Comparison of ENCODE assay signal across 26 mouse cellular contexts in the genomic region with DNA sequence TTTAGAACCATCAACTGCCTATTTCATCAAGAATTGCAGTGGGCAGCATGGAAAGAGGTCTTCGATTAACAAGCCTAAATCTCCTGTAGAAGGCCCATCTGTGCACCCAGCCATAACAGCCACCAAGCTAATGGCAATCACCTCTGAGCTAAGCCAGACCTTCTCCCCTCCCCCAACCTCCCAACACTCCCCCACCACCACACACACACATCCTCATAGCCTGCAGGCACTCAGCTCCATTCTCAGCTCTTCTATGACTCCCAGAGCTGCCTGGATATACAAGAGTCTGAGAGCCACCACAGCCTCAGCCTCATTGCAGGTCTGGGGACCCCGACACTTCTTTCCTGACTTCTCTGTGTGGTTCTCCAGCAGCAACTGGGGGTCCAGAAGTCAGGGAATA. TPM values are rescaled to one million over a fixed set of nuclear protein-coding genes. Genes with fewer than 3 reads are reported as not detected.
"Had no signal": no experiment of that assay in that cellular context is flagged by ENCODE, and none has a peak within 500 bp of the region (broad histone marks: within the 10 kb centered on the region; RNA-seq: fewer than 3 reads in every experiment).

No protein-coding gene starts in this region.

- H3K27ac ChIP-seq: heart, adult 2 months; hindbrain, embryonic 13.5 days; hindbrain, embryonic 15.5 days; hindbrain, postnatal 0 days; kidney, embryonic 15.5 days; kidney, postnatal 0 days; limb, embryonic 13.5 days; limb, embryonic 15.5 days; liver, embryonic 12.5 days had no signal

- DNase-seq: gastrocnemius, postnatal 14 days; gastrocnemius, postnatal 36 days; heart, adult 11 months; heart, adult 2 months; heart, postnatal 10 days; heart, postnatal 36 days; kidney, adult 11 months; kidney, adult 2 months; kidney, adult 9 months; kidney, postnatal 14 days; kidney, postnatal 36 days; layer of hippocampus, adult 9-11 months; layer of hippocampus, postnatal 36 days; left cerebral cortex, postnatal 4 days had no signal

- H3K4me3 ChIP-seq: heart, adult 2 months; heart, embryonic 12.5 days; hindbrain, embryonic 13.5 days; hindbrain, embryonic 15.5 days; kidney, embryonic 15.5 days; limb, embryonic 13.5 days; limb, embryonic 15.5 days; liver, embryonic 12.5 days had no signal

- H3K4me2 ChIP-seq: heart, embryonic 12.5 days; hindbrain, embryonic 13.5 days; hindbrain, embryonic 15.5 days; kidney, embryonic 15.5 days; limb, embryonic 13.5 days; limb, embryonic 15.5 days; liver, embryonic 12.5 days had no signal

- H3K9ac ChIP-seq: heart, embryonic 12.5 days; hindbrain, embryonic 13.5 days; hindbrain, embryonic 15.5 days; kidney, embryonic 15.5 days; limb, embryonic 13.5 days; limb, embryonic 15.5 days; liver, embryonic 12.5 days had no signal

- ATAC-seq: hindbrain, postnatal 0 days; intestine, embryonic 16.5 days; liver, embryonic 12.5 days had no signal

- H3K9me3 ChIP-seq: hindbrain, embryonic 15.5 days; limb, embryonic 15.5 days had no signal

- H3K27me3 ChIP-seq: heart, embryonic 12.5 days; hindbrain, embryonic 13.5 days; hindbrain, embryonic 15.5 days; kidney, embryonic 15.5 days; limb, embryonic 13.5 days; limb, embryonic 15.5 days; liver, embryonic 12.5 days had no signal

- H3K4me1 ChIP-seq: hindbrain, embryonic 13.5 days; hindbrain, embryonic 15.5 days; kidney, embryonic 15.5 days; limb, embryonic 13.5 days; limb, embryonic 15.5 days; liver, embryonic 12.5 days had no signal

RNA-seq across cellular contexts. Expression of a gene that starts 49.8 kb away (rescaled TPM):
- total RNA-seq: hematopoietic stem cell, adult 5-6 weeks had no signal
- polyA plus RNA-seq: liver, adult 2 months had no signal
